Mouse (Mus musculus) ES-E14 (cell line): ENCODE data around the gene Xrra1.

Source experiments
- ZC3H11A ChIP-seq: IDR thresholded peaks from 2 replicates; pipeline ENCODE4 v1.6.1; 2012; ENCODE audit warnings: low read depth, mild to moderate bottlenecking, inconsistent platforms, low read length, borderline replicate concordance
- ZNF384 ChIP-seq: IDR thresholded peaks from 2 replicates; pipeline ENCODE4 v1.6.1; 2012; ENCODE audit warnings: low read depth, low read length, inconsistent platforms

- TF ChIP-seq ZC3H11A, result no peak
- TF ChIP-seq ZNF384, result no peak
Observed at GRCm38 (mm10) chr7:99911038-99911437, 52.1 kb downstream of the Xrra1 start.
